Mouse (Mus musculus): ENCODE results near the gene Cd79a. TPM values are rescaled to one million over a fixed set of nuclear protein-coding genes. Genes with fewer than 3 reads are reported as not detected.
A peak's percentile ranks its signal among the peaks of the same experiment; 100 is the strongest.

Gene Cd79a
- polyA plus RNA-seq, 1 experiment from 2014 or later: 0.34 TPM

DNA sequence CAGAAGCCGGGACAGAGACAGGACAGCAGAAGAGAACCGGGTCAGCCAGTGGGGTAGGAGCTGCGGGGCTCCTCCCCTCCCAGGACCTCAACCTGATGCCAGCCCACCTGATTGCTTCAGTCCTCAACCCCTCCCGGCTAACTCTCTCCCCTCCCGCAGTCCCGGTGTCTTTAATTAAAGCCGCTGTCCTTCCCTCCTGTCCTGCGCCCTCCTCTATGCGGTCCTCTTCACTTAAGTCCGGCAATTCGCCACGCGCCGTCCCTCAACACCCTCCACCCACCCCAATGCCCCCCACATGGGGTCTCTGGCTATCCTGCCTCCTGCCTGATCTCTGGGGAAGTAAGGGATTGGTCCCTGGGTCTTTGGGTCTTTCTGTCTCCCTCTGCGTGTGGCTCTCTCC, 34.5 kb downstream of the Cd79a start:
- Histone ChIP-seq H3K36me3 (ENCODE audit: control insufficient read depth, insufficient read depth, low read length) (peaks cover 2% of the 10 kb centered on the region; the same call in 1 of the 2 replicates), H3K4me3 (ENCODE audit: low read length) (no peak overlapping the region), H3K4me1 (ENCODE audit: control insufficient read depth, insufficient read depth, low read depth, low read length) (peaks cover 6% of the 10 kb centered on the region), H3K4me2 (ENCODE audit: low read length) (no peak overlapping the region), H3K9ac (ENCODE audit: low read depth, low read length) (0 out of 2 replicates have a peak overlapping the region, but pooled peaks have one; percentile 38), H3K27me3 (replicated peaks; ENCODE audit: control insufficient read depth, insufficient read depth, low read length) (peaks cover 47% of the 10 kb centered on the region), H3K27ac (ENCODE audit: low read depth, low read length) (no peak overlapping the region), H3K9me3 (ENCODE audit: control insufficient read depth, low read length) (no peaks in the 10 kb centered on the region)
- WGBS: 1% methylated on average over 13 of the region's 15 CpGs
- ATAC-seq: no peak

DNA sequence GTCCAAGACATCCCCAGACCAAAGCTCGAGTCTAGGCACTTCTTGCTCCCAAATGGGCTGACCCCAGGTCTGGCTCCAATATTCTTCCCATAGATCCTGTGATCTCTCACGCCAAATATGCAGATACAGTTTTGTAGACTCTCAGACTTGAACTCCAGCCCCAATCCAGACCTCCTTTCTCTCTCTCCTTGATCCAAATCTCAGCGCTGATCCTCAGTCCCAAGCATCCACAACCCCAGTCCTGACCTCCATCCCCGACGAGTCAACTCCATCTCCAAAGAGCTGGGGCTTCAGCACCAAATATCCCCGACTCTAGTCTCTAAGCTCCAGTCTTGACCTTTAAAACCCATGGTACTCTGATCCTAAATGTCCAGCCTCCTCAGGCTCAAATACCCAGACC, 46.5 kb downstream of the Cd79a start:
- no peak overlapping the region for H3K4me2 ChIP-seq (ENCODE audit: low read length)
- no peak for ATAC-seq
- H3K9ac ChIP-seq (ENCODE audit: low read depth, low read length): no peak overlapping the region
- no peak overlapping the region for H3K27ac ChIP-seq (ENCODE audit: low read depth, low read length)
- H3K36me3 ChIP-seq (ENCODE audit: control insufficient read depth, insufficient read depth, low read length): no peaks in the 10 kb centered on the region
- peaks cover 72% of the 10 kb centered on the region for H3K27me3 ChIP-seq (replicated peaks; ENCODE audit: control insufficient read depth, insufficient read depth, low read length)
- 3% methylated on average over 6 of the region's 6 CpGs for WGBS
- no peaks in the 10 kb centered on the region for H3K9me3 ChIP-seq (ENCODE audit: control insufficient read depth, low read length)
- peaks cover 13% of the 10 kb centered on the region for H3K4me1 ChIP-seq (ENCODE audit: control insufficient read depth, insufficient read depth, low read depth, low read length)
- H3K4me3 ChIP-seq (ENCODE audit: low read length): no peak overlapping the region

DNA sequence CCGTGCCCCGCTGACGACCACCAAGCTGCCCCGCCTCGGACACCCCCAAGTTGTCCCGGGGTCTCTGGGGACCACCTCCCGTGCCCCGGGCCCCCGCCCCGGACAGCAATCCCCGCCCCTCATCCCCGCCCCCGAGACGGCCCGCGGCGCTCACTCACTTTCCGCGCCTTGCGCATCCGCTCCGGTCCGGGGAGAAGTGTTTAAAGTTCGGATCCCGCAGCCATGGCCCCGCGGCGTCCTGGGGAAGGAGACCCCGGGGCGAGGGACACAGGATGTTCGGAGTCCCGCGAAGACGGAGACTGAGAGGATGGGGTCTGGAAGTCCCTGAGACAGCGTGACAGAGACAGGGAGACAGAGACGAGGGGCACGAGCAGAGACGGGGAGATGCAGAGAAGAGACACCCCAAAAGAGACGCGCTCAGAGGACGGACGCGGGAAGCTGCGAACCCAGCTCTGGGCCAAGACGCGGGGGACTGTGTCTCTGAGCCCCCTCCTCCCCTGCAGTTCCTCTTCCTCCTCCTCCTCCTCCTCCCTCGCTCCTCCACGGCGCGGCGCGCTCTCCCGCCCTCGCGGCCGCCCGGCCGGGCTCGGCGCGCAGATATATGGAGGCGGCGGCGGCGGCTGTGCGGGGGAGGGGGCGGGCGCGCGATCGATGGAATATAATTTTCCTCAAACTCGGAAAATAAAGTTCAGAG, 47.2 kb downstream of the Cd79a start, which contains the start of gene Gm4881:
Gene Gm4881, minus strand, starts transcription at position 238 of the 694 bp plus-strand sequence.
- WGBS: under 1% methylated on average over 68 of the region's 72 CpGs
- ATAC-seq: no peak
- Histone ChIP-seq H3K4me2 (ENCODE audit: low read length) (peak within 1 kb of the TSS; percentile 83), H3K27me3 (replicated peaks; ENCODE audit: control insufficient read depth, insufficient read depth, low read length) (peaks cover 78% of the 10 kb centered on the region), H3K4me3 (ENCODE audit: low read length) (peak within 1 kb of the TSS; percentile 44), H3K36me3 (ENCODE audit: control insufficient read depth, insufficient read depth, low read length) (no peaks in the 10 kb centered on the region), H3K9ac (ENCODE audit: low read depth, low read length) (peak within 1 kb of the TSS; percentile 59), H3K9me3 (ENCODE audit: control insufficient read depth, low read length) (no peaks in the 10 kb centered on the region), H3K4me1 (ENCODE audit: control insufficient read depth, insufficient read depth, low read depth, low read length) (peaks cover 18% of the 10 kb centered on the region), H3K27ac (ENCODE audit: low read depth, low read length) (no peak within 1 kb of the TSS)

DNA sequence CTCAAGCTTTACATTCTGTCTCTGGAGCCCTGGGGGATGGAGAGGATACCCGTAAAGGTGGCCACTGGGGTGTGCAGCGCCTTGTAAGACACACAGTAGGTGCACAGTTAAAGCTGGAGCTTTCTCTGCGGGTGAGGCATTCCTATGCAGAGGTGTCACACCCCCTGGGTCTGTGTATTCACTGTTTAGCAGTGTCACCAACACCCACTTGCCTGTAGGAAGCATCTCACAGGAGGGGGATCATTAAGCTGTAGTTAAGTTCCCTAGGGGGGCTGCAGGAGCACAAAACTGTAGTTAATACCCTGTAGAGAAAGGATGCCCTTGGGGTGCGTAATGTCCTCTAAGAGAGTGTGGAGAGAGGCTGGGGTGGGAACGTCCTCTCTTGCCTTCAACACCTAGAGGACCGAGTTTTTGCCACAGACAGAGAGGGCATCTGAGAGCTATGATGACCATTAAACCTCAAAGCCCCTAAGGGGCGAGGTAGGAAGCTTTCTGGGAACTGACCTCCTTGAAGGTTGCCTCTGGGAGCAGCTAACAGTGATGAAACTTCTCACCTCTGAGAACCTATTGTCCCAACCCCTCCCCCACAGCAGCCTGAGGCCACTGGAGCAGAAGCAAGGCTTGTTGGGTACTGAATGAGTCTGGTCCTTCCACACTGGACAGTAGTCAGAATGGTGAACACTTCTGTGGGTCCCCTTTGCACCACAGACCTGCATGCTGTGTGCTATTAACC, 50.3 kb downstream of the Cd79a start:
- H3K9me3 ChIP-seq (ENCODE audit: control insufficient read depth, low read length): no peaks in the 10 kb centered on the region
- H3K9ac ChIP-seq (ENCODE audit: low read depth, low read length): no peak overlapping the region
- no peak for ATAC-seq
- no peak overlapping the region for H3K4me3 ChIP-seq (ENCODE audit: low read length)
- no peaks in the 10 kb centered on the region for H3K36me3 ChIP-seq (ENCODE audit: control insufficient read depth, insufficient read depth, low read length)
- no peak overlapping the region for H3K4me2 ChIP-seq (ENCODE audit: low read length)
- 9% methylated on average over 7 of the region's 7 CpGs for WGBS
- H3K27ac ChIP-seq (ENCODE audit: low read depth, low read length): no peak overlapping the region
- peaks cover 79% of the 10 kb centered on the region for H3K27me3 ChIP-seq (replicated peaks; ENCODE audit: control insufficient read depth, insufficient read depth, low read length)
- peaks cover 22% of the 10 kb centered on the region for H3K4me1 ChIP-seq (ENCODE audit: control insufficient read depth, insufficient read depth, low read depth, low read length)

DNA sequence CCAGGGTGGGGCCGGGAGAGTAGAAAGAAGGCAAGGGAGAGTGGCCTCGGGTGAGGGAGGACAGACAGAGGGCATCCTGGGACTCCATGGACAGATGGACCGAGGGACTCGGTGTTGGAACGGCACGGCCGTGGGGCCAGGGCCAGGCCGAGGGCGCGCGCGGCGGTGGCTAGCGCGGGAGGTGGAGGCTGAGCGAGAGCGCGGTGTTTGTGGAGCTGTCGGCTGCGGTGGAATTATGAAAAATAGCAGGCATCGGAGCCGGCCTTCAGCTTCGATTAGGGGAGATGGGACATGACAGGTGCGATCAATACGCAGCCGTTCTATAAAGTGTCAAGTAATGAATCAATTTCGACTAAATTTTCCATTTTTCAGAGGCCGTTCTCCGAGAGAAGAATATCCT, 51.6 kb downstream of the Cd79a start:
- Histone ChIP-seq H3K4me3 (ENCODE audit: low read length) (peak overlapping the region; percentile 16; the same call in 1 of the 2 replicates), H3K27ac (ENCODE audit: low read depth, low read length) (no peak overlapping the region), H3K4me2 (ENCODE audit: low read length) (peak overlapping the region; percentile 49), H3K27me3 (replicated peaks; ENCODE audit: control insufficient read depth, insufficient read depth, low read length) (peaks cover 70% of the 10 kb centered on the region), H3K9me3 (ENCODE audit: control insufficient read depth, low read length) (no peaks in the 10 kb centered on the region), H3K4me1 (ENCODE audit: control insufficient read depth, insufficient read depth, low read depth, low read length) (peaks cover 20% of the 10 kb centered on the region), H3K9ac (ENCODE audit: low read depth, low read length) (peak overlapping the region; percentile 53), H3K36me3 (ENCODE audit: control insufficient read depth, insufficient read depth, low read length) (no peaks in the 10 kb centered on the region)
- ATAC-seq: no peak
- 2% methylated on average over 29 of the region's 29 CpGs for WGBS

DNA sequence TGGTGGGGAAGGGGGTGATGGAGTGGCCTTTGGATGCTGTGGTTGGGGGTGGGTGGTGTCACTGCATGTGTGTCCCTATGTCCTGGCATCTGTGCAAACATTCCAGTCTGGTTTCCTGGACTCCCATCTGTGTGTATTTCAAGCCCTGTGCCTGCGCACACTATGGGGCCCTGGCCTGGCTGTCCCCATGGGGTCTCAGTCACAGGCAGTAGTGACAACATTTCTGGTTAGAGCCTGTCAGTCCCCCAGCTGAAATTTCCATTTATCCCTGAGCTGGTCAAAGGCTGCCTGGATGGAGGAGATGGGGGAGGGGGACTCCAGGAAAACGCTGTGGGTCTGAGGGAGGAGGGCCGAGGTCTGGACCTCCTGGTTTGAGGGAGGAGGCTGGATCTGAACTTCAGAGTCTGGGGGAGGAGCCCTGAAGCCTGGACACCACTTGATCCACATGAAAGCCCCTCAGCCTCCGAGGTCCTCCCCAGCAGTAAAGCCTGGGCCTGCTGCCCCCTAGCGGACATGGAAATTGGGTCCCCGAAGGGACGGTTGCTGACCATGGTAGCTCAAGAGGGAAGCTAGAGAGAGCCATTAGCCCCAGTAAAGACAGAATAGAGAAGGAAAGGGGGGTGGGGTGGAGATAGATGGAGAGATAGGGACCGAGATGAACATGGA, 52.9 kb downstream of the Cd79a start:
- peaks cover 23% of the 10 kb centered on the region for H3K4me1 ChIP-seq (ENCODE audit: control insufficient read depth, insufficient read depth, low read depth, low read length)
- ATAC-seq: peak; percentile 19; the same call in 1 of the 2 replicates
- WGBS: under 1% methylated on average over 8 of the region's 8 CpGs

More for the DNA sequence above, 52.9 kb downstream of the Cd79a start:
- no peak overlapping the region for H3K4me3 ChIP-seq (ENCODE audit: low read length)
- no peaks in the 10 kb centered on the region for H3K36me3 ChIP-seq (ENCODE audit: control insufficient read depth, insufficient read depth, low read length)
- no peak overlapping the region for H3K9ac ChIP-seq (ENCODE audit: low read depth, low read length)
- no peaks in the 10 kb centered on the region for H3K9me3 ChIP-seq (ENCODE audit: control insufficient read depth, low read length)
- H3K27ac ChIP-seq (ENCODE audit: low read depth, low read length): no peak overlapping the region
- H3K27me3 ChIP-seq (replicated peaks; ENCODE audit: control insufficient read depth, insufficient read depth, low read length): peaks cover 64% of the 10 kb centered on the region
- no peak overlapping the region for H3K4me2 ChIP-seq (ENCODE audit: low read length)

Other genes starting within 250 kb of the Cd79a start
- not detected in 2 replicates for gene Tex101, start 220.7 kb upstream of the Cd79a start, polyA plus RNA-seq (2015; fragmentation: Nextera tagmentation; extraction: Ambion mirVana)
- gene BC049730, start 188.1 kb upstream of the Cd79a start, polyA plus RNA-seq (2015; fragmentation: Nextera tagmentation; extraction: Ambion mirVana): not detected in 2 replicates
- not detected in 2 replicates for gene Gm4763, start 170.5 kb upstream of the Cd79a start, polyA plus RNA-seq (2015; fragmentation: Nextera tagmentation; extraction: Ambion mirVana)
- gene Cd177, start 137.1 kb upstream of the Cd79a start, polyA plus RNA-seq (2015; fragmentation: Nextera tagmentation; extraction: Ambion mirVana): 0.20 and 0.52 TPM in 2 replicates
- gene Ceacam10, start 120.2 kb upstream of the Cd79a start, polyA plus RNA-seq (2015; fragmentation: Nextera tagmentation; extraction: Ambion mirVana): 0.40 and 0.69 TPM in 2 replicates
- gene Gm9844, start 35.2 kb upstream of the Cd79a start, polyA plus RNA-seq (2015; fragmentation: Nextera tagmentation; extraction: Ambion mirVana): 21.4 and 53.5 TPM in 2 replicates
- gene Lypd4, start 27.4 kb upstream of the Cd79a start, polyA plus RNA-seq (2015; fragmentation: Nextera tagmentation; extraction: Ambion mirVana): 0.21 and 0.29 TPM in 2 replicates
- gene Dmrtc2, start 27.3 kb upstream of the Cd79a start, polyA plus RNA-seq (2015; fragmentation: Nextera tagmentation; extraction: Ambion mirVana): 0.30 and 0.47 TPM in 2 replicates
- 1,005 and 1,089 TPM in 2 replicates for gene Rps19, start 13.0 kb upstream of the Cd79a start, polyA plus RNA-seq (2015; fragmentation: Nextera tagmentation; extraction: Ambion mirVana)
- gene Arhgef1, start 5.5 kb downstream of the Cd79a start, polyA plus RNA-seq (2015; fragmentation: Nextera tagmentation; extraction: Ambion mirVana): 47.0 and 62.1 TPM in 2 replicates
- gene Gm4881, start 47.1 kb downstream of the Cd79a start, polyA plus RNA-seq (2015; fragmentation: Nextera tagmentation; extraction: Ambion mirVana): 4.6 and 5.2 TPM in 2 replicates
- gene Rabac1, start 75.4 kb downstream of the Cd79a start, polyA plus RNA-seq (2015; fragmentation: Nextera tagmentation; extraction: Ambion mirVana): 345 and 404 TPM in 2 replicates
- gene Atp1a3, start 108.6 kb downstream of the Cd79a start, polyA plus RNA-seq (2015; fragmentation: Nextera tagmentation; extraction: Ambion mirVana): 678 and 702 TPM in 2 replicates
- 12.5 and 15.8 TPM in 2 replicates for gene Grik5, start 175.0 kb downstream of the Cd79a start, polyA plus RNA-seq (2015; fragmentation: Nextera tagmentation; extraction: Ambion mirVana)
- 30.0 and 39.7 TPM in 2 replicates for gene Zfp574, start 175.2 kb downstream of the Cd79a start, polyA plus RNA-seq (2015; fragmentation: Nextera tagmentation; extraction: Ambion mirVana)